Mouse (Mus musculus) liver, postnatal 0 days (tissue): ENCODE results near the gene 2010109A12Rik.

Experiments used
- CTCF ChIP-seq: sonication (generic); IDR thresholded peaks from 2 replicates; pipeline ENCODE4 v1.5.1; 2016; ENCODE audit warnings: antibody characterized with exemption, low read depth
- EP300 ChIP-seq: IDR thresholded peaks from 2 replicates; pipeline ENCODE4 v1.6.1; 2016; ENCODE audit warnings: antibody characterized with exemption, low read depth, mild to moderate bottlenecking

- no peak for TF ChIP-seq CTCF
- no peak for TF ChIP-seq EP300
Measured at GRCm38 (mm10) chr5:93245280-93245679, 39.0 kb downstream of the 2010109A12Rik start.
